Mouse (Mus musculus): ENCODE data around the gene Snx4. TPM values are rescaled to one million over a fixed set of nuclear protein-coding genes. Genes with fewer than 3 reads are reported as not detected.

Gene Snx4
- total and polyA plus RNA-seq, 2 experiments from 2014 or later, result 95.4 to 108 TPM

- DNase-seq (no peak), ATAC-seq (0 out of 2 replicates have a peak, but pooled peaks have one; percentile 27)
- 18% methylated on average over 12 of the region's 12 CpGs for WGBS
- H3K9me3 ChIP-seq (ENCODE audit: low read length), result no peaks in the 10 kb centered on the region
- no peaks in the 10 kb centered on the region for H3K4me1 ChIP-seq (ENCODE audit: insufficient read depth)
- H3K9ac ChIP-seq, result no peak overlapping the region
- no peak overlapping the region for H3K27ac ChIP-seq (ENCODE audit: low read depth, low read length)
- no peak overlapping the region for H3K4me2 ChIP-seq (ENCODE audit: low read depth)
- TF ChIP-seq CTCF (IDR thresholded peaks at IDR 0.05; ENCODE audit: low read depth), result no peak
- H3K36me3 ChIP-seq (ENCODE audit: insufficient read depth), result no peaks in the 10 kb centered on the region
- no peak overlapping the region for H3K4me3 ChIP-seq (ENCODE audit: low read depth, low read length)
- H3K27me3 ChIP-seq (ENCODE audit: insufficient read depth, low read length), result no peaks in the 10 kb centered on the region
Observed at GRCm38 (mm10) chr16:33325704-33326455, 74.6 kb downstream of the Snx4 start.

- Histone ChIP-seq H3K36me3 (ENCODE audit: insufficient read depth) (no peaks in the 10 kb centered on the region), H3K9me3 (ENCODE audit: low read length) (no peaks in the 10 kb centered on the region), H3K4me2 (ENCODE audit: low read depth) (no peak overlapping the region), H3K27ac (ENCODE audit: low read depth, low read length) (no peak overlapping the region), H3K9ac (no peak overlapping the region), H3K4me3 (ENCODE audit: low read depth, low read length) (no peak overlapping the region), H3K4me1 (ENCODE audit: insufficient read depth) (no peaks in the 10 kb centered on the region), H3K27me3 (ENCODE audit: insufficient read depth, low read length) (no peaks in the 10 kb centered on the region)
- no peak for DNase-seq
- no peak for ATAC-seq
- no peak for TF ChIP-seq CTCF (IDR thresholded peaks at IDR 0.05; ENCODE audit: low read depth)
- 33% methylated on average over 9 of the region's 9 CpGs for WGBS
Observed at GRCm38 (mm10) chr16:33326589-33326988, 75.3 kb downstream of the Snx4 start.

- Histone ChIP-seq H3K27ac (ENCODE audit: low read depth, low read length) (no peak overlapping the region), H3K4me3 (ENCODE audit: low read depth, low read length) (no peak overlapping the region), H3K9me3 (ENCODE audit: low read length) (no peaks in the 10 kb centered on the region), H3K4me1 (ENCODE audit: insufficient read depth) (no peaks in the 10 kb centered on the region), H3K4me2 (ENCODE audit: low read depth) (no peak overlapping the region), H3K27me3 (ENCODE audit: insufficient read depth, low read length) (no peaks in the 10 kb centered on the region), H3K9ac (no peak overlapping the region), H3K36me3 (ENCODE audit: insufficient read depth) (no peaks in the 10 kb centered on the region)
- DNase-seq (no peak), ATAC-seq (no peak)
- no peak for TF ChIP-seq CTCF (IDR thresholded peaks at IDR 0.05; ENCODE audit: low read depth)
- 54% methylated on average over 9 of the region's 9 CpGs for WGBS
Observed at GRCm38 (mm10) chr16:33327101-33327500, 75.9 kb downstream of the Snx4 start.

GRCm38 (mm10) chr16:33333015-33333414 lies 81.8 kb downstream of the Snx4 start:
- 85% methylated on average over 14 of the region's 14 CpGs for WGBS
- ATAC-seq, result no peak

GRCm38 (mm10) chr16:33337177-33337576 lies 85.9 kb downstream of the Snx4 start:
- H3K4me3 ChIP-seq (ENCODE audit: low read depth, low read length), result no peak overlapping the region
- peak overlapping the region; percentile 32 for H3K4me2 ChIP-seq (ENCODE audit: low read depth)
- H3K27me3 ChIP-seq (ENCODE audit: insufficient read depth, low read length), result no peaks in the 10 kb centered on the region
- 8% methylated on average over 8 of the region's 8 CpGs for WGBS
- H3K4me1 ChIP-seq (ENCODE audit: insufficient read depth), result no peaks in the 10 kb centered on the region
- H3K36me3 ChIP-seq (ENCODE audit: insufficient read depth), result no peaks in the 10 kb centered on the region
- H3K9ac ChIP-seq, result no peak overlapping the region
- TF ChIP-seq CTCF (IDR thresholded peaks at IDR 0.05; ENCODE audit: low read depth), result peak; percentile 72
- ATAC-seq (peak; percentile 73), DNase-seq (peak; percentile 74)
- H3K9me3 ChIP-seq (ENCODE audit: low read length), result no peaks in the 10 kb centered on the region
- H3K27ac ChIP-seq (ENCODE audit: low read depth, low read length), result no peak overlapping the region

More at GRCm38 (mm10) chr16:33333015-33333414, 81.8 kb downstream of the Snx4 start:
- no peaks in the 10 kb centered on the region for H3K4me1 ChIP-seq (ENCODE audit: insufficient read depth)
- H3K4me2 ChIP-seq (ENCODE audit: low read depth), result no peak overlapping the region
- no peak overlapping the region for H3K27ac ChIP-seq (ENCODE audit: low read depth, low read length)
- H3K36me3 ChIP-seq (ENCODE audit: insufficient read depth), result no peaks in the 10 kb centered on the region
- H3K27me3 ChIP-seq (ENCODE audit: insufficient read depth, low read length), result no peaks in the 10 kb centered on the region
- no peak overlapping the region for H3K9ac ChIP-seq
- no peak for DNase-seq
- no peaks in the 10 kb centered on the region for H3K9me3 ChIP-seq (ENCODE audit: low read length)
- no peak for TF ChIP-seq CTCF (IDR thresholded peaks at IDR 0.05; ENCODE audit: low read depth)
- no peak overlapping the region for H3K4me3 ChIP-seq (ENCODE audit: low read depth, low read length)

GRCm38 (mm10) chr16:33337681-33338080 lies 86.4 kb downstream of the Snx4 start:
- Histone ChIP-seq H3K4me2 (ENCODE audit: low read depth) (no peak overlapping the region; the same call in 1 of the 2 replicates), H3K9me3 (ENCODE audit: low read length) (no peaks in the 10 kb centered on the region)

GRCm38 (mm10) chr16:33338492-33338891 lies 87.2 kb downstream of the Snx4 start:
- 81% methylated on average over 4 of the region's 4 CpGs for WGBS

More at GRCm38 (mm10) chr16:33337681-33338080, 86.4 kb downstream of the Snx4 start:
- WGBS, result 89% methylated on average over 10 of the region's 10 CpGs
- Histone ChIP-seq H3K36me3 (ENCODE audit: insufficient read depth) (no peaks in the 10 kb centered on the region), H3K27ac (ENCODE audit: low read depth, low read length) (no peak overlapping the region), H3K4me3 (ENCODE audit: low read depth, low read length) (no peak overlapping the region), H3K27me3 (ENCODE audit: insufficient read depth, low read length) (no peaks in the 10 kb centered on the region), H3K4me1 (ENCODE audit: insufficient read depth) (no peaks in the 10 kb centered on the region), H3K9ac (no peak overlapping the region)
- ATAC-seq, result no peak
- no peak for DNase-seq
- TF ChIP-seq CTCF (IDR thresholded peaks at IDR 0.05; ENCODE audit: low read depth), result no peak

More at GRCm38 (mm10) chr16:33338492-33338891, 87.2 kb downstream of the Snx4 start:
- TF ChIP-seq CTCF (IDR thresholded peaks at IDR 0.05; ENCODE audit: low read depth), result no peak
- Histone ChIP-seq H3K4me3 (ENCODE audit: low read depth, low read length) (no peak overlapping the region), H3K27ac (ENCODE audit: low read depth, low read length) (no peak overlapping the region), H3K9ac (no peak overlapping the region), H3K4me1 (ENCODE audit: insufficient read depth) (no peaks in the 10 kb centered on the region), H3K27me3 (ENCODE audit: insufficient read depth, low read length) (no peaks in the 10 kb centered on the region), H3K4me2 (ENCODE audit: low read depth) (no peak overlapping the region), H3K36me3 (ENCODE audit: insufficient read depth) (no peaks in the 10 kb centered on the region), H3K9me3 (ENCODE audit: low read length) (no peaks in the 10 kb centered on the region)
- ATAC-seq, result no peak
- DNase-seq, result no peak

Data from forebrain, postnatal 0 days (tissue).